Mouse (Mus musculus): Measurements from ENCODE around the gene Tbx21. TPM values are rescaled to one million over a fixed set of nuclear protein-coding genes. Genes with fewer than 3 reads are reported as not detected.

Tbx21 gene
- polyA plus RNA-seq, 1 experiment = not detected

- H3K36me3 ChIP-seq (ENCODE audit: control insufficient read depth, insufficient read depth) = no peaks in the 10 kb centered on the region
- TF ChIP-seq FOSL1 (IDR thresholded peaks at IDR 0.05; ENCODE audit: insufficient read depth, low read length, poor library complexity, severe bottlenecking) = no peak
- TF ChIP-seq MAX (IDR thresholded peaks at IDR 0.05) = no peak
- no peak for TF ChIP-seq CEBPB (IDR thresholded peaks at IDR 0.05; ENCODE audit: low read depth)
- no peak for TF ChIP-seq MYOD1 (IDR thresholded peaks at IDR 0.05; ENCODE audit: control insufficient read depth, insufficient read length, low read depth)
- no peak for TF ChIP-seq MYOG (IDR thresholded peaks at IDR 0.05; ENCODE audit: control insufficient read depth, extremely low read depth, insufficient read length)
- no peak for TF ChIP-seq CTCF (IDR thresholded peaks at IDR 0.05; ENCODE audit: control insufficient read depth, insufficient read depth, insufficient read length)
- TF ChIP-seq USF1 (IDR thresholded peaks at IDR 0.05; ENCODE audit: low read depth) = peak; percentile 2
Measured at GRCm38 (mm10) chr11:97066656-97067360, 48.3 kb downstream of the Tbx21 start.

GRCm38 (mm10) chr11:97065538-97066295, 49.4 kb downstream of the Tbx21 start:
- Histone ChIP-seq H3K4me3 (ENCODE audit: insufficient read depth, poor library complexity, severe bottlenecking) (no peak overlapping the region), H3K36me3 (ENCODE audit: control insufficient read depth, insufficient read depth) (no peaks in the 10 kb centered on the region), H3K79me3 (ENCODE audit: low read depth) (no peaks in the 10 kb centered on the region), H3K27me3 (ENCODE audit: control insufficient read depth, insufficient read depth, insufficient read length) (no peaks in the 10 kb centered on the region), H3K79me2 (ENCODE audit: control insufficient read depth, insufficient read depth) (no peaks in the 10 kb centered on the region), H3ac (ENCODE audit: control insufficient read depth, insufficient read length, low read depth) (no peak overlapping the region)
- peak; percentile 87 for TF ChIP-seq CEBPB (IDR thresholded peaks at IDR 0.05; ENCODE audit: low read depth)
- TF ChIP-seq MYOD1 (IDR thresholded peaks at IDR 0.05; ENCODE audit: control insufficient read depth, insufficient read length, low read depth) = no peak

More at GRCm38 (mm10) chr11:97066656-97067360, 48.3 kb downstream of the Tbx21 start:
- H3K79me2 ChIP-seq (ENCODE audit: control insufficient read depth, insufficient read depth) = no peaks in the 10 kb centered on the region
- no peaks in the 10 kb centered on the region for H3K27me3 ChIP-seq (ENCODE audit: control insufficient read depth, insufficient read depth, insufficient read length)
- H3ac ChIP-seq (ENCODE audit: control insufficient read depth, insufficient read length, low read depth) = no peak overlapping the region
- H3K4me3 ChIP-seq (ENCODE audit: insufficient read depth, poor library complexity, severe bottlenecking) = no peak overlapping the region
- no peaks in the 10 kb centered on the region for H3K79me3 ChIP-seq (ENCODE audit: low read depth)

GRCm38 (mm10) chr11:97063921-97064295, 51.2 kb downstream of the Tbx21 start:
- H3K36me3 ChIP-seq (ENCODE audit: control insufficient read depth, insufficient read depth) = no peaks in the 10 kb centered on the region
- no peaks in the 10 kb centered on the region for H3K27me3 ChIP-seq (ENCODE audit: control insufficient read depth, insufficient read depth, insufficient read length)
- no peak overlapping the region for H3K4me3 ChIP-seq (ENCODE audit: insufficient read depth, poor library complexity, severe bottlenecking)
- H3ac ChIP-seq (ENCODE audit: control insufficient read depth, insufficient read length, low read depth) = no peak overlapping the region
- no peak for TF ChIP-seq CTCF (IDR thresholded peaks at IDR 0.05; ENCODE audit: control insufficient read depth, insufficient read depth, insufficient read length)
- no peak for TF ChIP-seq MYOG (IDR thresholded peaks at IDR 0.05; ENCODE audit: control insufficient read depth, extremely low read depth, insufficient read length)
- no peak for TF ChIP-seq CEBPB (IDR thresholded peaks at IDR 0.05; ENCODE audit: low read depth)
- TF ChIP-seq MAX (IDR thresholded peaks at IDR 0.05) = no peak
- TF ChIP-seq FOSL1 (IDR thresholded peaks at IDR 0.05; ENCODE audit: insufficient read depth, low read length, poor library complexity, severe bottlenecking) = no peak
- no peak for TF ChIP-seq USF1 (IDR thresholded peaks at IDR 0.05; ENCODE audit: low read depth)
- no peak for TF ChIP-seq MYOD1 (IDR thresholded peaks at IDR 0.05; ENCODE audit: control insufficient read depth, insufficient read length, low read depth)
- no peaks in the 10 kb centered on the region for H3K79me2 ChIP-seq (ENCODE audit: control insufficient read depth, insufficient read depth)
- H3K79me3 ChIP-seq (ENCODE audit: low read depth) = no peaks in the 10 kb centered on the region

GRCm38 (mm10) chr11:97063274-97063920, 51.7 kb downstream of the Tbx21 start:
- Histone ChIP-seq H3K79me2 (ENCODE audit: control insufficient read depth, insufficient read depth) (no peaks in the 10 kb centered on the region), H3K79me3 (ENCODE audit: low read depth) (no peaks in the 10 kb centered on the region), H3K36me3 (ENCODE audit: control insufficient read depth, insufficient read depth) (no peaks in the 10 kb centered on the region), H3K4me3 (ENCODE audit: insufficient read depth, poor library complexity, severe bottlenecking) (no peak overlapping the region), H3K27me3 (ENCODE audit: control insufficient read depth, insufficient read depth, insufficient read length) (no peaks in the 10 kb centered on the region), H3ac (ENCODE audit: control insufficient read depth, insufficient read length, low read depth) (no peak overlapping the region)
- TF ChIP-seq CTCF (IDR thresholded peaks at IDR 0.05; ENCODE audit: control insufficient read depth, insufficient read depth, insufficient read length) = no peak
- no peak for TF ChIP-seq MAX (IDR thresholded peaks at IDR 0.05)
- TF ChIP-seq MYOD1 (IDR thresholded peaks at IDR 0.05; ENCODE audit: control insufficient read depth, insufficient read length, low read depth) = no peak
- TF ChIP-seq FOSL1 (IDR thresholded peaks at IDR 0.05; ENCODE audit: insufficient read depth, low read length, poor library complexity, severe bottlenecking) = no peak
- no peak for TF ChIP-seq USF1 (IDR thresholded peaks at IDR 0.05; ENCODE audit: low read depth)
- no peak for TF ChIP-seq CEBPB (IDR thresholded peaks at IDR 0.05; ENCODE audit: low read depth)
- TF ChIP-seq MYOG (IDR thresholded peaks at IDR 0.05; ENCODE audit: control insufficient read depth, extremely low read depth, insufficient read length) = no peak

- H3K4me3 ChIP-seq (ENCODE audit: insufficient read depth, poor library complexity, severe bottlenecking) = no peak overlapping the region
- TF ChIP-seq MAX (IDR thresholded peaks at IDR 0.05) = no peak
- no peak for TF ChIP-seq FOSL1 (IDR thresholded peaks at IDR 0.05; ENCODE audit: insufficient read depth, low read length, poor library complexity, severe bottlenecking)
- TF ChIP-seq MYOD1 (IDR thresholded peaks at IDR 0.05; ENCODE audit: control insufficient read depth, insufficient read length, low read depth) = no peak
- TF ChIP-seq CEBPB (IDR thresholded peaks at IDR 0.05; ENCODE audit: low read depth) = no peak
- TF ChIP-seq CTCF (IDR thresholded peaks at IDR 0.05; ENCODE audit: control insufficient read depth, insufficient read depth, insufficient read length) = no peak
- TF ChIP-seq MYOG (IDR thresholded peaks at IDR 0.05; ENCODE audit: control insufficient read depth, extremely low read depth, insufficient read length) = no peak
- no peak for TF ChIP-seq USF1 (IDR thresholded peaks at IDR 0.05; ENCODE audit: low read depth)
- no peaks in the 10 kb centered on the region for H3K79me2 ChIP-seq (ENCODE audit: control insufficient read depth, insufficient read depth)
- peaks cover 13% of the 10 kb centered on the region for H3K36me3 ChIP-seq (ENCODE audit: control insufficient read depth, insufficient read depth)
- no peaks in the 10 kb centered on the region for H3K79me3 ChIP-seq (ENCODE audit: low read depth)
- H3ac ChIP-seq (ENCODE audit: control insufficient read depth, insufficient read length, low read depth) = no peak overlapping the region
- H3K27me3 ChIP-seq (ENCODE audit: control insufficient read depth, insufficient read depth, insufficient read length) = no peaks in the 10 kb centered on the region
Measured at GRCm38 (mm10) chr11:97052219-97052646, 62.9 kb downstream of the Tbx21 start.

Data from C2C12 (cell line).